Mouse (Mus musculus): ENCODE data around the gene Slc39a13.

DNA sequence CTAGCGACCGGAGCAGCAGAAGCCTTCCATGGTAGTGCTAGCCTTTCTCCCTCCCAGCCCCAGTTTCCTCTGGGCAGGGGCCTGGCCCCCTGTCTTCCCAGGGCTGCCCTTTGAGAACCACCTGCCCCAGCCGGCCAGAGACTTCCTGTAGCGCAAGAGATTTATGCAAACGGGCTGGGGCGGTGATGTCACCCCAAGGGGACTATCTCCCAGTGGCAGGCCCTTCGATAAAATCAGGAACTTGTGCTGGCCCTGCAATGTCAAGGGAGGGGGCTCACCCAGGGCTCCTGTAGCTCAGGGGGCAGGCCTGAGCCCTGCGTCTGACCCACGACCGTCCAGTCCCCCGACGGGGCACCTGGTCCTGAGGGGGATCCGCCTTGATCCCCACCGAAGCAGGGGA, 26.3 kb upstream of the Slc39a13 start:
- TF ChIP-seq EP300 (IDR thresholded peaks at IDR 0.05; ENCODE audit: low read depth) = peak; percentile 39; the same call in 1 of the 2 replicates
- no peak; the same call in 1 of the 2 replicates for TF ChIP-seq CTCF (IDR thresholded peaks at IDR 0.05; ENCODE audit: low read depth)
